Mouse (Mus musculus) liver, postnatal 0 days (tissue): ENCODE data around the gene Sergef.

Experiments used
- CTCF ChIP-seq: sonication (generic); IDR thresholded peaks from 2 replicates; pipeline ENCODE4 v1.5.1; 2016; ENCODE audit warnings: antibody characterized with exemption, low read depth
- EP300 ChIP-seq: IDR thresholded peaks from 2 replicates; pipeline ENCODE4 v1.6.1; 2016; ENCODE audit warnings: antibody characterized with exemption, low read depth, mild to moderate bottlenecking

- no peak for TF ChIP-seq CTCF
- no peak for TF ChIP-seq EP300
Observed at GRCm38 (mm10) chr7:46661591-46662090, 22.0 kb upstream of the Sergef start.
